Mouse (Mus musculus): Measurements from ENCODE around the gene Adk. TPM values are rescaled to one million over a fixed set of nuclear protein-coding genes. Genes with fewer than 3 reads are reported as not detected.
A peak's percentile ranks its signal among the peaks of the same experiment; 100 is the strongest.

Gene Adk
- polyA plus RNA-seq (2016; fragmentation: Nextera tagmentation; extraction: Ambion mirVana) = 155 TPM in 2 replicates

GRCm38 (mm10) chr14:21052112-21052780 lies at the start of gene Adk, which contains the start of gene Ap3m1:
Gene Adk (plus strand): TSS chr14:21052574.
Gene Ap3m1 (minus strand): TSS chr14:21052508.
- H3K4me2 ChIP-seq = peak within 1 kb of the TSS; percentile 85
- under 1% methylated on average over 48 of the region's 48 CpGs for WGBS

GRCm38 (mm10) chr14:21013800-21014334 lies 38.5 kb upstream of the Adk start:
- Histone ChIP-seq H3K4me1 (replicated peaks) (no peaks in the 10 kb centered on the region), H3K36me3 (peaks cover 65% of the 10 kb centered on the region)
- WGBS = 95% methylated on average over 5 of the region's 5 CpGs

More at GRCm38 (mm10) chr14:21052112-21052780, at the start of gene Adk, which contains the start of gene Ap3m1:
- peak within 1 kb of the TSS; percentile 87 for H3K4me3 ChIP-seq (replicated peaks)
- H3K27ac ChIP-seq = peak within 1 kb of the TSS; percentile 91
- 0 out of 2 replicates have a peak, but pooled peaks cover 3% of the 10 kb centered on the region for H3K4me1 ChIP-seq (replicated peaks)
- H3K36me3 ChIP-seq = no peaks in the 10 kb centered on the region
- no peaks in the 10 kb centered on the region for H3K9me3 ChIP-seq
- H3K9ac ChIP-seq (replicated peaks) = peak within 1 kb of the TSS; percentile 78
- peak; percentile 99 for ATAC-seq (ENCODE audit: insufficient number of reproducible peaks, insufficient read depth, low FRiP score, low TSS enrichment, low read depth)
- no peaks in the 10 kb centered on the region for H3K27me3 ChIP-seq

GRCm38 (mm10) chr14:21017871-21018270 lies 34.5 kb upstream of the Adk start:
- no peaks in the 10 kb centered on the region for H3K27me3 ChIP-seq
- H3K4me3 ChIP-seq (replicated peaks) = no peak overlapping the region
- no peak overlapping the region for H3K27ac ChIP-seq
- H3K9ac ChIP-seq (replicated peaks) = no peak overlapping the region
- H3K4me1 ChIP-seq (replicated peaks) = no peaks in the 10 kb centered on the region
- H3K9me3 ChIP-seq = no peaks in the 10 kb centered on the region
- 92% methylated on average over 5 of the region's 5 CpGs for WGBS
- peaks cover 74% of the 10 kb centered on the region for H3K36me3 ChIP-seq
- no peak for ATAC-seq (ENCODE audit: insufficient number of reproducible peaks, insufficient read depth, low FRiP score, low TSS enrichment, low read depth)
- H3K4me2 ChIP-seq = no peak overlapping the region

More at GRCm38 (mm10) chr14:21013800-21014334, 38.5 kb upstream of the Adk start:
- Histone ChIP-seq H3K4me3 (replicated peaks) (no peak overlapping the region), H3K4me2 (no peak overlapping the region), H3K9ac (replicated peaks) (no peak overlapping the region), H3K27ac (no peak overlapping the region), H3K27me3 (no peaks in the 10 kb centered on the region), H3K9me3 (no peaks in the 10 kb centered on the region)
- ATAC-seq (ENCODE audit: insufficient number of reproducible peaks, insufficient read depth, low FRiP score, low TSS enrichment, low read depth) = no peak

GRCm38 (mm10) chr14:21018977-21019376 lies 33.4 kb upstream of the Adk start:
- H3K36me3 ChIP-seq = peaks cover 74% of the 10 kb centered on the region
- no peaks in the 10 kb centered on the region for H3K27me3 ChIP-seq
- WGBS = 50% methylated on average over 3 of the region's 3 CpGs
- no peak overlapping the region for H3K27ac ChIP-seq
- H3K9ac ChIP-seq (replicated peaks) = no peak overlapping the region
- H3K4me2 ChIP-seq = no peak overlapping the region
- H3K9me3 ChIP-seq = no peaks in the 10 kb centered on the region
- no peak overlapping the region for H3K4me3 ChIP-seq (replicated peaks)
- H3K4me1 ChIP-seq (replicated peaks) = no peaks in the 10 kb centered on the region
- ATAC-seq (ENCODE audit: insufficient number of reproducible peaks, insufficient read depth, low FRiP score, low TSS enrichment, low read depth) = 0 out of 2 replicates have a peak, but pooled peaks have one; percentile 76

- ATAC-seq (ENCODE audit: insufficient number of reproducible peaks, insufficient read depth, low FRiP score, low TSS enrichment, low read depth) = no peak
- H3K27ac ChIP-seq = no peak overlapping the region
- no peak overlapping the region for H3K9ac ChIP-seq (replicated peaks)
- WGBS = 92% methylated on average over 8 of the region's 8 CpGs
- H3K4me1 ChIP-seq (replicated peaks) = no peaks in the 10 kb centered on the region
- H3K4me3 ChIP-seq (replicated peaks) = no peak overlapping the region
- H3K36me3 ChIP-seq = peaks cover 81% of the 10 kb centered on the region
- H3K9me3 ChIP-seq = no peaks in the 10 kb centered on the region
- H3K27me3 ChIP-seq = no peaks in the 10 kb centered on the region
- no peak overlapping the region for H3K4me2 ChIP-seq
Measured at GRCm38 (mm10) chr14:21020435-21020834, 31.9 kb upstream of the Adk start.

- no peak overlapping the region for H3K4me3 ChIP-seq (replicated peaks)
- peaks cover 84% of the 10 kb centered on the region for H3K36me3 ChIP-seq
- H3K9me3 ChIP-seq = no peaks in the 10 kb centered on the region
- no peak overlapping the region for H3K9ac ChIP-seq (replicated peaks)
- no peak overlapping the region for H3K4me2 ChIP-seq
- no peaks in the 10 kb centered on the region for H3K27me3 ChIP-seq
- no peak overlapping the region for H3K27ac ChIP-seq
- H3K4me1 ChIP-seq (replicated peaks) = peaks cover 15% of the 10 kb centered on the region
- no peak for ATAC-seq (ENCODE audit: insufficient number of reproducible peaks, insufficient read depth, low FRiP score, low TSS enrichment, low read depth)
Measured at GRCm38 (mm10) chr14:21027542-21027941, 24.8 kb upstream of the Adk start.

GRCm38 (mm10) chr14:21029025-21029659 lies 23.2 kb upstream of the Adk start:
- H3K4me3 ChIP-seq (replicated peaks) = no peak overlapping the region

GRCm38 (mm10) chr14:21031783-21032511 lies 20.4 kb upstream of the Adk start:
- Histone ChIP-seq H3K4me3 (replicated peaks) (no peak overlapping the region), H3K4me1 (replicated peaks) (peaks cover 16% of the 10 kb centered on the region), H3K9ac (replicated peaks) (no peak overlapping the region), H3K36me3 (peaks cover 72% of the 10 kb centered on the region), H3K4me2 (no peak overlapping the region), H3K9me3 (no peaks in the 10 kb centered on the region), H3K27me3 (no peaks in the 10 kb centered on the region), H3K27ac (peak overlapping the region; percentile 74)
- 57% methylated on average over 6 of the region's 6 CpGs for WGBS
- ATAC-seq (ENCODE audit: insufficient number of reproducible peaks, insufficient read depth, low FRiP score, low TSS enrichment, low read depth) = peak; percentile 26; the same call in 1 of the 2 replicates

More at GRCm38 (mm10) chr14:21029025-21029659, 23.2 kb upstream of the Adk start:
- Histone ChIP-seq H3K4me1 (replicated peaks) (peaks cover 16% of the 10 kb centered on the region), H3K27ac (no peak overlapping the region), H3K9me3 (no peaks in the 10 kb centered on the region), H3K4me2 (no peak overlapping the region), H3K36me3 (peaks cover 76% of the 10 kb centered on the region), H3K27me3 (no peaks in the 10 kb centered on the region), H3K9ac (replicated peaks) (no peak overlapping the region)
- no peak for ATAC-seq (ENCODE audit: insufficient number of reproducible peaks, insufficient read depth, low FRiP score, low TSS enrichment, low read depth)
- 87% methylated on average over 11 of the region's 11 CpGs for WGBS

GRCm38 (mm10) chr14:21034271-21034670 lies 18.1 kb upstream of the Adk start:
- no peak overlapping the region for H3K4me2 ChIP-seq
- peaks cover 72% of the 10 kb centered on the region for H3K36me3 ChIP-seq
- H3K9ac ChIP-seq (replicated peaks) = no peak overlapping the region
- H3K27ac ChIP-seq = no peak overlapping the region
- no peaks in the 10 kb centered on the region for H3K9me3 ChIP-seq
- peaks cover 16% of the 10 kb centered on the region for H3K4me1 ChIP-seq (replicated peaks)
- H3K4me3 ChIP-seq (replicated peaks) = no peak overlapping the region
- 90% methylated on average over 4 of the region's 4 CpGs for WGBS
- no peaks in the 10 kb centered on the region for H3K27me3 ChIP-seq
- no peak for ATAC-seq (ENCODE audit: insufficient number of reproducible peaks, insufficient read depth, low FRiP score, low TSS enrichment, low read depth)

GRCm38 (mm10) chr14:21034791-21035190 lies 17.6 kb upstream of the Adk start:
- no peak overlapping the region for H3K9ac ChIP-seq (replicated peaks)
- H3K4me2 ChIP-seq = no peak overlapping the region
- WGBS = 90% methylated on average over 3 of the region's 3 CpGs
- no peak overlapping the region for H3K4me3 ChIP-seq (replicated peaks)
- H3K27ac ChIP-seq = no peak overlapping the region
- no peaks in the 10 kb centered on the region for H3K27me3 ChIP-seq
- H3K4me1 ChIP-seq (replicated peaks) = peaks cover 16% of the 10 kb centered on the region
- ATAC-seq (ENCODE audit: insufficient number of reproducible peaks, insufficient read depth, low FRiP score, low TSS enrichment, low read depth) = no peak
- peaks cover 72% of the 10 kb centered on the region for H3K36me3 ChIP-seq
- no peaks in the 10 kb centered on the region for H3K9me3 ChIP-seq

- Histone ChIP-seq H3K4me1 (replicated peaks) (no peaks in the 10 kb centered on the region), H3K9me3 (no peaks in the 10 kb centered on the region), H3K4me2 (no peak overlapping the region), H3K27ac (no peak overlapping the region), H3K4me3 (replicated peaks) (no peak overlapping the region), H3K9ac (replicated peaks) (no peak overlapping the region), H3K27me3 (no peaks in the 10 kb centered on the region), H3K36me3 (peaks cover 61% of the 10 kb centered on the region)
- no peak for ATAC-seq (ENCODE audit: insufficient number of reproducible peaks, insufficient read depth, low FRiP score, low TSS enrichment, low read depth)
- WGBS = 93% methylated on average over 12 of the region's 12 CpGs
Measured at GRCm38 (mm10) chr14:21039077-21039476, 13.3 kb upstream of the Adk start.
